Mouse (Mus musculus) gastrocnemius, postnatal 14 days (tissue): ENCODE results near the gene D430042O09Rik. TPM values are rescaled to one million over a fixed set of nuclear protein-coding genes. Genes with fewer than 3 reads are reported as not detected.

ENCODE experiments used
- DNase-seq: peaks from one replicate; pipeline ENCODE4 v3.0.0; 2021; ENCODE audit warnings: mixed read lengths
- intact Hi-C: fragments of 180-260 bp; cut with DNase I; formaldehyde crosslinking; loops from one replicate; pipeline ENCODE4 v1.15.1; 2025; ENCODE audit warnings: low total_unique reads
- total RNA-seq, 2 experiments: library from RNA; stranded (reverse); gene quantifications; 2 replicates each; pipeline ENCODE4 v1.2.3; 2021

D430042O09Rik gene
- total RNA-seq, 2 experiments from 2014 or later: 5.2 to 6.4 TPM

- no peak for DNase-seq
- intact Hi-C loops: no loop called here
These were observed 65.4 kb downstream of the D430042O09Rik start for GRCm38 (mm10) chr7:125772961-125773571.

- no peak for DNase-seq
- intact Hi-C loops: no loop called here
These were observed 75.5 kb downstream of the D430042O09Rik start for GRCm38 (mm10) chr7:125783206-125783605.

GRCm38 (mm10) chr7:125786105-125786504 lies 78.4 kb downstream of the D430042O09Rik start:
- intact Hi-C loops: no loop called here
- DNase-seq: no peak

- intact Hi-C loops: no loop called here
- no peak for DNase-seq
These were observed 79.4 kb downstream of the D430042O09Rik start for GRCm38 (mm10) chr7:125787046-125787445.

GRCm38 (mm10) chr7:125790039-125790438 lies 82.4 kb downstream of the D430042O09Rik start:
- DNase-seq: no peak
- intact Hi-C loops: no loop called here

- intact Hi-C loops: no loop called here
- no peak for DNase-seq
These were observed 98.9 kb downstream of the D430042O09Rik start for GRCm38 (mm10) chr7:125806571-125806970.

GRCm38 (mm10) chr7:125808210-125808609 lies 100.5 kb downstream of the D430042O09Rik start:
- intact Hi-C loops: no loop called here
- no peak for DNase-seq

GRCm38 (mm10) chr7:125812721-125813120 lies 105.0 kb downstream of the D430042O09Rik start:
- intact Hi-C loops: no loop called here
- no peak for DNase-seq

GRCm38 (mm10) chr7:125815733-125816132 lies 108.0 kb downstream of the D430042O09Rik start:
- DNase-seq: no peak
- intact Hi-C loops: no loop called here

GRCm38 (mm10) chr7:125818301-125818712 lies 110.6 kb downstream of the D430042O09Rik start:
- DNase-seq: no peak
- intact Hi-C loops: no loop called here

- no peak for DNase-seq
- intact Hi-C loops: no loop called here
These were observed 112.5 kb downstream of the D430042O09Rik start for GRCm38 (mm10) chr7:125820233-125820632.

- intact Hi-C loops: no loop called here
- DNase-seq: no peak
These were observed 118.7 kb downstream of the D430042O09Rik start for GRCm38 (mm10) chr7:125826425-125826824.

- intact Hi-C loops: no loop called here
These were observed 119.2 kb downstream of the D430042O09Rik start for GRCm38 (mm10) chr7:125826887-125827286.

GRCm38 (mm10) chr7:125827420-125827819 lies 119.7 kb downstream of the D430042O09Rik start:
- DNase-seq: no peak
- intact Hi-C loops: no loop called here

More at GRCm38 (mm10) chr7:125826887-125827286, 119.2 kb downstream of the D430042O09Rik start:
- no peak for DNase-seq

GRCm38 (mm10) chr7:125828561-125828960 lies 120.9 kb downstream of the D430042O09Rik start:
- intact Hi-C loops: no loop called here
- DNase-seq: no peak

GRCm38 (mm10) chr7:125829121-125829666 lies 121.5 kb downstream of the D430042O09Rik start:
- no peak for DNase-seq
- intact Hi-C loops: no loop called here

- no peak for DNase-seq
- intact Hi-C loops: no loop called here
These were observed 125.1 kb downstream of the D430042O09Rik start for GRCm38 (mm10) chr7:125832767-125833166.

GRCm38 (mm10) chr7:125833471-125833870 lies 125.8 kb downstream of the D430042O09Rik start:
- intact Hi-C loops: no loop called here

GRCm38 (mm10) chr7:125838078-125838742 lies 130.5 kb downstream of the D430042O09Rik start:
- no peak for DNase-seq
- intact Hi-C loops: no loop called here

More at GRCm38 (mm10) chr7:125833471-125833870, 125.8 kb downstream of the D430042O09Rik start:
- no peak for DNase-seq

GRCm38 (mm10) chr7:125845611-125846010 lies 137.9 kb downstream of the D430042O09Rik start:
- DNase-seq: no peak
- intact Hi-C loops: no loop called here
